Mouse (Mus musculus): Measurements from ENCODE around the gene Hoxc11.

GRCm38 (mm10) chr15:102936279-102936972 lies 17.8 kb upstream of the Hoxc11 start, which contains the start of gene Hoxc12:
- no peak for TF ChIP-seq CTCF (IDR thresholded peaks at IDR 0.05; ENCODE audit: low read depth, low read length)
- TF ChIP-seq POLR2A (IDR thresholded peaks at IDR 0.05; ENCODE audit: extremely low read depth, insufficient read depth, low read length), result no peak

All from liver, adult 2 months (tissue).